Mouse (Mus musculus): ENCODE measurements around the gene Tle3.

DNA sequence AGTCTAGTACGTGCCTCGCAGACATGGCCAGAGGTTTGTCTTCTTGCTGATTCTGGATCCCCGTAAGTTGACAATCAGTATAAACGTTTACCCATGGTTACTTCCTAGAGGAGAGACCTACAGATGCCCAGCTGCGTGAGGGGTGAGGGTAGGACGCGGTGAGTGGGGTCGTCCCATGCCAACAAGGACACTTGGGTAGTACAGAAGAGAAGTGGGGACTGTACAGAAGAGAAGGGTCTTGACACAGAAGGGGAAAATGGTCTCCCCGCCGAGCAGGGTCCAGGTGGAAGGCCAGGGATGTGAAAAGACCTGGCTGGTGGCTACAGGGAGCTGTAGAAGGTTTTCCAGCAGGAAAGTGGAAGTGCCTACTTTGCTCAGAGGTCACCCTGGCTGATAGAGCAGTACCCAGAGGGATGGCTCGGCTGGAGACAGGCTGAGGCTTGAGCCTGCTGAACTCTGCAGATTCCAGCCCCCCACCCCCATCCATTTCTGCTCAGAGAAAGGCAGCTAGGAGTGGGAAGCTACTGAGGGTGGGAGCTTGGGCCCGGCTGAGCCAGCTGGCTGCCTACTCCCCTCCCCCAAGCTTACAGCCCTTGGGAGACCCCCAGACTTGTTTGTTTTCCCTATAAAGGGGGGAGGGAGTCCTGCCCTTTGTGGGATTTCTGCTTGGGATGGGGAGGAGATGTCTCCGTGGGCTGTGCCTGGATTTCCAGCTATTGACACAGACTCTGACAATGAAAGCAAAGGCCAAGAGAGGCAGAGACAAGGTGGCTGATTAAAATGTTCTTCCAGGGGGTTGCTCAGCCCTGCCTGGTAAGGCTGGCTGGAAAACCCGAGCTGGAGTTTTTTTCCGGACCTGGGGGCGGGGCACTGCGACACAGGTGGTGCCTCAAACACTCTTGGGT lies 11.2 kb upstream of the Tle3 start:
- TF ChIP-seq CTCF (IDR thresholded peaks at IDR 0.05; ENCODE audit: low read depth) (no peak), EP300 (optimal IDR thresholded peaks at IDR 0.05) (no peak)
